Mouse (Mus musculus) adrenal gland, postnatal 4 days (tissue): ENCODE data around the gene Zp3. TPM values are rescaled to one million over a fixed set of nuclear protein-coding genes. Genes with fewer than 3 reads are reported as not detected.
A peak's percentile ranks its signal among the peaks of the same experiment; 100 is the strongest.

Experiments used
- DNase-seq, 2 experiments: peaks; one replicate each; pipeline ENCODE4 v3.0.0; 2021 to 2022; ENCODE audit warnings: low spot score in 2 of 2, mixed read lengths in 2 of 2
- total RNA-seq, 2 experiments: library from RNA; stranded (reverse); gene quantifications; 2 replicates each; pipeline ENCODE4 v1.2.3; 2021

Zp3 gene
- total RNA-seq, 2 experiments from 2014 or later, result 0.45 TPM; not detected in 1

DNA sequence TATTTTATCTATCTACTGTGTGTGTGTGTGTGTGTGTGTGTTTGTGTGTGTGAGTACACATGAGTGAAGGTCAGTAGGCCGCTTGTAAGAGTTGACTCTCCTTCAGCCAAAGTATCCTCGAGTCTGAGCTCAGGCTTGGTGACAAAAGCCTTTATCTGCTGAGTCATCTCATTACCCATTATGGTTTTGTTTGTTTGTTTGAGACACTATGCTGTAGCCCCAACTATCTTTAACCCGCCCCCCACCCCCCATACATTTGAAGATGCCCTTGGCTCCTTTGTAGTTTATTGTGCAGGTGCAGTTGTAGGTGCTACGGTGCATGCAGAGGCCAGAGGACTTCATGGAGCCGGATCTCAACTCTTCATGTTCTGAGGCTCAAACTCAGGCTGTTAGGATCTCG is 21.3 kb downstream of the Zp3 start:
- DNase-seq, result no peak

DNA sequence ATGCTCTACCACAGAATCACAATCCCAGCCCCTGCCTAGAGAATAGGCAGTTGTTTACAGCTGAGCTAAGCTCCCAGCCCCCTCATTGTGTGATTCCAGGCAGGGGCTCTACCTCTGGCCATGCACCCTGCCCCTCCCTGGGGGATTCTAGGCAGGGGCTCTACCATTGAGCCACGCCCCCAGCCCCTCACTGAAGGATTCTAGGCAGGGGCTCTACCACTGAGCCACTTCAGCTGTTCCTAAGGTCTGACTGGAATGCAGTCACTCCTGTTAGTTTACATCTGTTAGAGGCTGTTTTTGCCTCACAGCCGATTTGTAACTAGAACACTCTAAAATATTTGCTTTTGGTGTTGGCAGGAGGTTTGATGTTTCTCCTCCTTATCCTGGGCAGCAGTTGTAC is 22.4 kb downstream of the Zp3 start:
- no peak for DNase-seq

- no peak for DNase-seq
These were observed 22.9 kb downstream of the Zp3 start for GRCm38 (mm10) chr5:136002751-136003151.

GRCm38 (mm10) chr5:136004537-136004936 is 24.6 kb downstream of the Zp3 start:
- no peak for DNase-seq

DNA sequence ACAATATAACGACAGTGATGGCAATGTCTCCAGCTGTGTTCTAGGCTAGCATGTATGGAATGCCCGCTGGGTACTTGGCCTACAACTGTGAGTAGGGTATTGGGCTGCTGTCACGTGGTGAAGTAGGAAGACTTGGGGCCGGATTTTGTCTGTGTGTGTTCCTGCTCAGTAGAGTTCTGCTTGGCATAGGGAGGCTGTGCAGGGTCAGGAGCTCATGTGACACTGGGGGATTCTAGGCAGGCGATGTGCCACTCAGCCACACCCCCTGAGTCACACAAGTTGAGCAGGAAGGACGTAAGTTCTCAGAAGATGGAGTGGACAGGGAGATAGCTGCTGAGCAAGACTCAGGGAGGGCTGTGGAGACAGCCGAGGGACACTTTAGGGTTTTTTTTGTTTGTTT is 27.8 kb downstream of the Zp3 start:
- DNase-seq, result no peak

DNA sequence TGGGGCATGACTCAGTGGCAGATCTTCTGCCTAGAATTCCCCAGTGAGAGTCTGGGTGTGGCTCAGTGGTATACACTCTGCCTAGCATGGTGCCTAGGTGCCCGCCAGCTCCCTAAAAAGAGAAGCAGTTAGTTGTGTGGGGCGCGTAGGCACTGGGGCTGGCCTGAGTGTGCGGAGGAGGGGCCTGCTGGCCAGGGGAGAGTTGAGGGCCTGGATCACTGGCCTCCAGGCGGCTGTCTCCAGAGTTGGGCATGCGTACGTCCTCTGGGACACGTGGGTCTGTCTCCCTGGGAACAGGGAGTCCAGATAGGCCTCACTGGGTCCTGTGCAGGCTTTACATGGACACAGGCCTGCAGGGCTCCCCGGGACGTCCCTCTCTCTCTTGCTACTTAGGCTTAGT is 35.0 kb downstream of the Zp3 start:
- DNase-seq, result no peak

GRCm38 (mm10) chr5:136015586-136015985 is 35.7 kb downstream of the Zp3 start:
- no peak for DNase-seq

DNA sequence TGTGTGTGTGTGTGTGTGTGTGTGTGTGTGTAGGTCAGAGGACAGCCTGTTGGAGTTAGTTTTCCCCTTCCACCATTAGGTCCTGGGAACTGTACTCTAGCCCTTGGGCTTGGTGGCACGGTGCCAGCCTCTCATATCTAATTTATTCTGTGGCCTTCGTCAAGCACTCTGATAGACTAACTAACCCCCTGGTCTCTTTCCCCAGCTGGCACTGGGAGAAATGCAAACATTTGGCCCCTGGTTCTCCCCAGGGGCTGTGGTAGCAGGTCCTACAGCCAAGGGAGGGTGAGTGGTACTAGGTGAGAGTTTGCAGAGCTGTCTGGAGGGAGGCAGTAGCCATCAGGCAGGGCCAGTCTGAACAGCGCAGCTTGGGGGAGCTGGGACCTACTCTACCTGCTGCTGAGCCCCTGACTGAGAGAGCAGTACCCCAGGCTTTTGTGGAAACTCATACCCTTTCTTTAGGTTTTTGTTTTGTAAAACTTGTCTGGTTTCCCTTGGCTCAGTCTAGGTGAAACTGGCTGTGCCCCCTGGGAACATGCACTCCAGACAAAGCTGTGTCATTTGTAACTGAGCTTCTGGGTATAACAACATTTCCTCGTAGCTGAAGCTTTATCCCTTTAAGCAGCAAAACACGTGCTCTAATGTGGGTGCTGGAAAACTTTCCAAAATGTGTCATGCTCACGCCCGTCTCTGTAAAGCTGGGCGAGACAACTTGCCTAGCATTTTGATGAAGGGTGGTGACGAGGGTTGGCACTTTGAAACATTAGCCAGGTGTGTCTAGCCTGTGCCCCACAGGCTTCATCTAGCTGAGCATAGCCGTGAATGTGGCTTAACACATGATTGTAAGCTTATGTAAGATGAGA is 36.3 kb downstream of the Zp3 start:
- DNase-seq, result peak in 1 of 2 experiments; percentile 25

DNA sequence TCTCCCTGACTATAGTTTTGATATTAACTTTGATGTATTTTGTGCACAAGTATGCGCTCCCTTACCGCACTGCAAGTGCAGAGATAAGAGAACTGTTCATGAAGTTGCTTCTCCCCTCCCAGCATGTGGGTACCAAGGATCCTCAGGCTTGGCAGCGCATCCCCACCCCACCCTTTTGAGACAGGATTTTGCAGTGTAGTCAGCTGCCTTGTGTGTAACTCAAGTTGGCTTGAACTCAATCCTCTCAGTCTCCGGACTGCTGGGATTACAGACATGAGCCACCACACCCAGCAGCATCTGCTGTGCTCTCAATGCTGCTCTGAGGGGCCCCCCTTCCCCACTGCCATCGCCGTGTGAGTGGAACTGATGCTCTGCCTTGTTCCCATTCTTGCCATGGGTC is 37.4 kb downstream of the Zp3 start:
- no peak for DNase-seq

GRCm38 (mm10) chr5:136018726-136019125 is 38.8 kb downstream of the Zp3 start:
- DNase-seq, result no peak

DNA sequence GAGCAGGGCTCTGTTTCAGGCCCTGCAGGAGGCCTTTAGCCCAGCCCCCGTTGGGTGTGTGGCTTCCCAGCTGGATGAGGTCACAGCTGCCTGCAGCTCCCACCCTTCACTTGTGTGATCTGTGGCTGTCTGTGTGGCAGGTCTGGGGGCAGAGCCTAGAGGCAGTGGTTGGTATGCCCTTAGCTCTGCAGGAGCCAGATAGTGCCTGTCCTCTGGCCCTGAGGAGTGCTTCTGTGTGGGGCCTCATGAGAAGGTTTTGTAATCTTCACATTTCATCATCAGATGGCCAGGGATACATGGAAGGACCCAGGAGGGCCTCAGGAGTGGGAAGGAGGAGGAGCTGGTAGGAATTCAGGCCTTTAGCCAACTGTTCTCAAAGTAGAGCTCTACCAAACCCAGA is 40.0 kb downstream of the Zp3 start:
- no peak for DNase-seq

DNA sequence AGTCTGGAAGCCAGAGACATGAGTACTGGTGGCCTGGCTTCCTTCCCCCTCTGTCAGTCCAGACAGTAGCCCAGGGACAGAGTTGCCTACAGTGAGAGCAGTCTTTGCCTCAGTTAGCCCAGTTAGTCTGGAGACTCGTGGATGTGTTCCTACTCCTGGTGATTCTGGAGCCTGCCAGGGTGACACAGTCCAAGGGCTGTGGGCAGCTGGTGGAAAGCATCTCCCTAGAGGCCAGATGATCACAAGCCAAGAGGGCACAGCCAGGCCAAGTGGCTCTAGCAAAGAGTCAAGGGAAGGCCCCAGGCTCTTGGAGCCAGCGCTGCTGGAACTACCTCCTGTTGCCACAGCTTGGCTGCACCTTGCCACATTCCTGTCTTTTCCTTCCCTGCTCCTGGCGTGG is 45.8 kb downstream of the Zp3 start:
- DNase-seq, result no peak

GRCm38 (mm10) chr5:136026859-136027258 is 47.0 kb downstream of the Zp3 start:
- DNase-seq, result no peak

DNA sequence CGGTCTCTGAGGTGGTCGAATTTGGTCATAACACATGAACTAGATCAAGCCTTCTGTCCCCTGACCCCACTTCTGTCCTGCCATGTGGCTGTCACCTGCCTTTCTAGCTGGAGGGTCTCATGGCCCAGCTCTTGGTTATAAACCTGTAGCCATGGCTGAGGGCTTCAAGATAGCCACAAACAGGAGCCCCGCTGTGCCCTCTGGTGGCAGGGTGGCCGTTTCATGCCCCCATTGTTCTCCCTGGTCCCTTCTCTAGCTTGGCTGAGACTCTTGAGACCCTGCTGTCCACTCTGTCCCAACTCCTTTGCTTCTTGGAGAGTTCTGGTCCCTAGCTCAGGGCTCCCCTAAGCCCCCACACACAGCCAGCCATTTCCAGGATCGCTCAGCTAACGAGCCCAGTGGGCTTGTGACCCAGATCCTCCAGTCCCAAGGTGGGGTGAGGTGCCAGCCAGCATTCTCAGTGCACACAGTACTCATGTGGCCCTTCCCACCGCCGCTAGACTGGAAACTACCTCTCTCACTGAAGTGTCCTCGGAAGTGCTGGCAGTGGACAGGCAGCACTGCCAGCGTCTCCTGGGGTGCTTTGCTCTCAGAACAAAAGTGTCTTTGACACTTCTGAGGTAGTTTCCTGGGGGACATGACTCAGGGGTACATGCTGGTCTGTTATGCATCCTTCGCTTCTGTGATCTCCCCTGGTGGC is 47.9 kb downstream of the Zp3 start:
- DNase-seq, result no peak

DNA sequence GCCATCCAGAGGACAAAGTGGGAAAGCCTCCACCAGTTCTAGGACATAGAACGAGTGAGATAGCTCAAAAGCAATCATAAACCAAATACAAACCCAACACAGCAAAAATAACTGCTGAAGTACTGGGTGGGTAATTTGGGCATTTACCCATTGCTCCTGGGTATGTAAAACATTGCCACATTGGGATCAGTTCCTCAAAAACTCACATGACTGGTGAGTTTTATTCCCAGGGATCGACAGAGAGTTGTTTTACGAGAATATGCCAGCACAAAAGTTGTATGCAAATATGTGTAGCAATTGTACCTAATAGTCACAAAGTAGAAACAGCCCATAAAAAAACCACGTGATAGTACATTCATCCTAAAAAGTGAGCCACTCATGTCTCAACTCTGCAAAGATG is 55.0 kb downstream of the Zp3 start:
- no peak for DNase-seq

DNA sequence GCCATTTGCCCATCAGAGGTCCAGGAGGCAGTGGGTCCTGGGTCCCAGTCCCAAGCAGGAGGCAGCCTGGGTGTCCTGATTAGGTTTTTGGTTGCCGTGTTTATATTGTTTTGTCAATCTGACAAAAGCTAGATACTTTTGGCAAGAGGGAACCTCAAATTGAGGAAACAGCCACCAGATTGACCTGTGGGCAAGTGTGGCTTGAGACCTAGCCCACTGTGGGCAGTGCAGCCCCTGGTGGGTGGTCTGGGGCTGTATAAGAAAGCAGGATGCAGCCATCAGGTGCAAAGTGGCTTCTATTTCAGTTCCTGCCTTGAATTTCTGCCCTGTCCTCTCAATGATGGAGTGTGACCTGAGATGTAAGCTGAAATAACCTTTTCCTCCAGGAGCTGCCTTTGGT is 55.4 kb downstream of the Zp3 start:
- DNase-seq, result no peak

- DNase-seq, result no peak
These were observed 56.8 kb downstream of the Zp3 start for GRCm38 (mm10) chr5:136036667-136037066.

Other genes starting within 250 kb of the Zp3 start
- 10 to 100 TPM; 46.8 to 53.9 TPM for gene Tmem120a, start 235.7 kb upstream of the Zp3 start, total RNA-seq
- 1 to 10 TPM; 1.6 to 1.7 TPM for gene Styxl1, start 201.7 kb upstream of the Zp3 start, total RNA-seq
- gene Mdh2, start 201.6 kb upstream of the Zp3 start, total RNA-seq, result 100 to 1,000 TPM; 433 to 459 TPM
- 1 to 10 TPM; 7.5 to 7.9 TPM for gene Srrm3, start 173.2 kb upstream of the Zp3 start, total RNA-seq
- gene Hspb1, start 92.2 kb upstream of the Zp3 start, total RNA-seq, result 10 to 100 TPM; 49.4 to 56.5 TPM
- 100 to 1,000 TPM; 285 to 303 TPM for gene Ywhag, start 45.5 kb upstream of the Zp3 start, total RNA-seq
- gene Ssc4d, start 5.6 kb upstream of the Zp3 start, total RNA-seq, result 1 to 10 TPM; 6.7 to 8.1 TPM
- gene Dtx2, start 14.7 kb downstream of the Zp3 start, total RNA-seq, result 10 to 100 TPM; 18.6 to 19.0 TPM
- gene Upk3b, start 58.4 kb downstream of the Zp3 start, total RNA-seq, result 10 to 100 TPM; 14.2 to 15.0 TPM
- gene Upk3bl, start 74.4 kb downstream of the Zp3 start, total RNA-seq, result under 1 TPM in 1 of 2 experiments, not detected in 1; 0.78 TPM
- 10 to 100 TPM; 15.2 to 19.6 TPM for gene Rasa4, start 103.8 kb downstream of the Zp3 start, total RNA-seq
- 10 to 100 TPM; 94.6 to 96.8 TPM for gene Polr2j, start 136.5 kb downstream of the Zp3 start, total RNA-seq
- gene Lrwd1, start 156.0 kb downstream of the Zp3 start, total RNA-seq, result 10 to 100 TPM; 17.6 to 21.0 TPM
- gene Alkbh4, start 156.0 kb downstream of the Zp3 start, total RNA-seq, result 10 to 100 TPM; 10.2 to 11.5 TPM
- gene Orai2, start 190.6 kb downstream of the Zp3 start, total RNA-seq, result 1 to 10 TPM; 6.5 to 7.3 TPM
- gene Prkrip1, start 218.9 kb downstream of the Zp3 start, total RNA-seq, result 10 to 100 TPM; 35.4 to 36.7 TPM